ENCODE assay signal across 9 mouse cellular contexts in the genomic region with DNA sequence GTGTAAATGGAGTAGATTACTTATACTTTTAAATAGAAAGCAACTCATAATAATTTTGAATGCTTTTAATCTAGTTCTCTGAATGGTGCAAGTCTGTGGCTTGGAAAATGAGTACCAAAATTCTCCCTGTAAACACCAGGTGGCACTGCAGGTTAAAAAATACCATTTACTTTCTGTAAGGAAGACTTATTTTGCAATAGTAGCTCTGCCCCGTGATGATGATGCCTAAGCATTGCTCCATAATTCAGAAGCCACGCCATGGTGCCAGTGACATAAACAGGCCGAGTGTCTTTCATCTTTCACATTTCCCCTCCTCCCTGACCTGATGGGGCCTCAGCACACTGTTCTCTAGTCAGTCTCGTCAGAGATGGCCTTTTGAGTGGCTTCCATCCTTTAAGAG. TPM values are rescaled to one million over a fixed set of nuclear protein-coding genes. Genes with fewer than 3 reads are reported as not detected.
DNase-seq lines count a peak whose midpoint lies in the region; ATAC-seq and TF ChIP-seq lines count a peak whose summit lies in the region.
"Had no signal": no experiment of that assay in that cellular context is flagged by ENCODE, and none has a peak within 500 bp of the region (broad histone marks: within the 10 kb centered on the region; RNA-seq: fewer than 3 reads in every experiment).

No protein-coding gene starts in this region.

- TF ChIP-seq CTCF in forebrain, postnatal 0 days (IDR thresholded peaks at IDR 0.05; ENCODE audit: low read depth), result peak; percentile 65

- H3K36me3 ChIP-seq in kidney, embryonic 14.5 days (ENCODE audit: control insufficient read depth, insufficient read depth, low read length), result peaks cover 38% of the 10 kb centered on the region
- H3K36me3 ChIP-seq in forebrain, postnatal 0 days (ENCODE audit: insufficient read depth), result peaks cover 37% of the 10 kb centered on the region

- no peak overlapping the region for H3K4me3 ChIP-seq in kidney, embryonic 14.5 days (ENCODE audit: low read length)
- no peak overlapping the region for H3K4me3 ChIP-seq in forebrain, postnatal 0 days (ENCODE audit: low read depth, low read length)
- H3K4me3 ChIP-seq: liver, embryonic 15.5 days had no signal

- no peak overlapping the region for H3K4me2 ChIP-seq in kidney, embryonic 14.5 days (replicated peaks; ENCODE audit: low read depth, low read length)
- H3K4me2 ChIP-seq in forebrain, postnatal 0 days (ENCODE audit: low read depth), result no peak overlapping the region
- H3K4me2 ChIP-seq: liver, embryonic 15.5 days had no signal

- H3K9me3 ChIP-seq in kidney, embryonic 14.5 days (ENCODE audit: control insufficient read depth, low read length), result no peaks in the 10 kb centered on the region
- no peaks in the 10 kb centered on the region for H3K9me3 ChIP-seq in forebrain, postnatal 0 days (ENCODE audit: low read length)
- H3K9me3 ChIP-seq: liver, embryonic 15.5 days had no signal

- DNase-seq in kidney, adult 8-10 months, result peak; percentile 33 to 34
- peak; percentile 44 for DNase-seq in A20 (ENCODE audit: low read depth, low spot score)
- DNase-seq in ES-CJ7 (ENCODE audit: low read depth, low spot score), result peak; percentile 24
- peak; percentile 78 for DNase-seq in forebrain, postnatal 0 days
- peak; percentile 79 for DNase-seq in lung, postnatal 25 days (ENCODE audit: low spot score)
- no peak for DNase-seq in spleen, postnatal 14 days (ENCODE audit: low spot score in 2 of 2)
- no peak for DNase-seq in testis, postnatal 14 days (ENCODE audit: low spot score)

- H3K27me3 ChIP-seq in kidney, embryonic 14.5 days (ENCODE audit: control insufficient read depth, insufficient read depth, low read length), result no peaks in the 10 kb centered on the region
- H3K27me3 ChIP-seq in forebrain, postnatal 0 days (ENCODE audit: insufficient read depth, low read length), result no peaks in the 10 kb centered on the region
- H3K27me3 ChIP-seq: liver, embryonic 15.5 days had no signal

- peaks cover 7% of the 10 kb centered on the region for H3K4me1 ChIP-seq in kidney, embryonic 14.5 days (ENCODE audit: control insufficient read depth, insufficient read depth, low read length)
- no peaks in the 10 kb centered on the region for H3K4me1 ChIP-seq in forebrain, postnatal 0 days (ENCODE audit: insufficient read depth)
- H3K4me1 ChIP-seq: liver, embryonic 15.5 days had no signal

- no peak overlapping the region for H3K27ac ChIP-seq in kidney, embryonic 14.5 days (ENCODE audit: low read depth, low read length)
- H3K27ac ChIP-seq in forebrain, postnatal 0 days (ENCODE audit: low read depth, low read length), result no peak overlapping the region
- H3K27ac ChIP-seq: liver, embryonic 15.5 days had no signal

- no peak for ATAC-seq in kidney, embryonic 14.5 days (ENCODE audit: low FRiP score, low TSS enrichment)
- peak; percentile 84 for ATAC-seq in forebrain, postnatal 0 days

- WGBS in kidney, embryonic 14.5 days, result 54% methylated on average over 4 of the region's 4 CpGs
- 29% methylated on average over 4 of the region's 4 CpGs for WGBS in forebrain, postnatal 0 days

- H3K9ac ChIP-seq in kidney, embryonic 14.5 days (ENCODE audit: low read depth, low read length), result no peak overlapping the region
- no peak overlapping the region for H3K9ac ChIP-seq in forebrain, postnatal 0 days
- H3K9ac ChIP-seq: liver, embryonic 15.5 days had no signal

RNA-seq across cellular contexts. Expression of gene Snx19, which starts 21.6 kb away (rescaled TPM):
- 9.6 and 23.4 TPM in 2 replicates for polyA plus RNA-seq in kidney, embryonic 14.5 days (2014; fragmentation: Nextera tagmentation; extraction: Ambion mirVana)
- 25.2 and 30.6 TPM in 2 replicates for total RNA-seq in forebrain, postnatal 0 days (2014; rRNA removed)
- 12.7 and 16.7 TPM in 2 replicates for polyA plus RNA-seq in forebrain, postnatal 0 days (2015; fragmentation: Nextera tagmentation; extraction: Ambion mirVana)

Comparison
In these comparisons a context has a peak if more than half of its experiments do, and no peak if none do; other contexts are left out.
1. DNase-seq: peak in kidney, adult 8-10 months (2 of 2), A20 (single experiment), ES-CJ7 (single experiment), forebrain, postnatal 0 days (single experiment) and lung, postnatal 25 days (single experiment); none in spleen, postnatal 14 days (0 of 2) and testis, postnatal 14 days (single experiment).